Mouse (Mus musculus): ENCODE data around the gene Rhbdl3.

Gene Rhbdl3

DNA sequence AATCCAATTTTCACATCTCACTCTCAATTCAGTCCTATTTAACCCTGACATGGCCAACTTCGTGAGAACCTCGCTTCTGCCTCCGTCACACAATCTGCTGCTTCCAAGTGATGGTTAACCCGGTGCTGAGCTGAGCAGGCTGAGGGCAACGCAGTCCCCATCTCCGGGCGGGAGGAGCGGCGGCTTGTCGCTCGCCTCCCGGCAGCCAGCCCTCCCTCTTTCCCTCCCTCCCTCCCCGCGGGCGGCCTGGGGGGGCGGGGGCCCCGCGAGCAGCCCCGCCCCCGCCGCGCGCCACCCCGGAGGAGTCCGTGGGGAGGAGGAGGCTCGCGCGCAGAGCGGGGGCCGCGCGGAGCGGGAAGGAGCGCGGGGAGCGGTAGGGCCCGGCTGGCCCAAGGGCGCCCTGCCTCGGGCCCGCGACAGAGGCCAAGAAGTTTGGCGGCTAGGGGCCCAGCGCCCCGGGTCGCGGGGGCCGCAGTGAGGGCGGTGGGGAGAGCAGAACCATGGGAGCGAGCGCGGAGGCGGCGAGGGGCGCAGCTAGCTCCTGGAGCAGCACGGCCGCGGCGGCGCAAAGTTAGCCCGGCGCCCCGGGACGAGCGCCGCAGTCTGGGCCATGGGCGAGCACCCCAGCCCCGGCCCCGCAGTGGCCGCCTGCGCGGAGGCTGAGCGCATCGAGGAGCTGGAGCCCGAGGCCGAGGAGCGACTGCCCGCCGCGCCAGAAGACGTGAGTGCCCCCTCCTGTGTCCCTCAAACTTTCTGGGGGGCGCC lies at the start of gene Rhbdl3:
TSS of gene Rhbdl3 (plus strand) at position 362 of the 765 bp plus-strand sequence.
- DNase-seq, result peak; percentile 17

DNA sequence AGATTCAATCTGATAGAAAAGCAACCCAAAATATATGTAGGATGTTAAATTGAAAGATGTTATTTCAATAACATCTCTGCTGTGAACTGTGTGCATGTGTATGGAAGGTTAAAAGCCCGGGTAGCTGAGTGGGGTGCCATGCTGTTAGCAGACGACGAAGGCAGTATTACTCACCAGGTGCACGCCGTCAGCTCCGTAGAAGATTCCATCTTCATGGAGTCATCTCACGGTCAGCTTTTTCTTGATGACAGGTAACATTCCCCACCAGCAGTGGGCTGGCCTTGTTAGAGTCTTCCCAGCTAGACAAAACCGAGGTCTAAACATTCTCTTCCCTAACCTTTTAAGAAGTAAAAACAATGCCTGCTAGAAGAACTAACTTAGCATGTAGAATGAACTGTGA lies 36.6 kb upstream of the Rhbdl3 start:
- no peak for DNase-seq

GRCm38 (mm10) chr11:80271096-80271495 lies 29.6 kb upstream of the Rhbdl3 start:
- no peak for DNase-seq

DNA sequence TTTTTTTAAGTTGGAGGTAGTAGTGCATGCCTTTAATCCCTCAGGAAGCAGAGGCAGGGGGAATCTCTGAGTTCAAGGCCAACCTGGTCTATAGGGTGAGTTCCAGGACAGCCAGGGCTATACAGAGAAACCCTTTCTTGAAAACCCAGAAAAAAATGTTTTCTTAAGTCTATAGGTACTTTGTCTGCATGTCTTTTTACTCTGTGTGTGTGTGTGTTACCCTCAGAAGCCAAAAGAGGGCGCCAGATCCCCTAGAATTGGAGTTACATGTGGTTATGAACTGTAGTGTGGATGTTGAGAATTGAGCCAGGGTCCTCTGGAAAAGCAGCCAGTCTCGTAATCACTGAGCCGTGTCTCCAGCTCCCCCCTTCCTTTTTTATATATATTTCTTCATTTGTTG lies 25.7 kb upstream of the Rhbdl3 start:
- DNase-seq, result no peak

DNA sequence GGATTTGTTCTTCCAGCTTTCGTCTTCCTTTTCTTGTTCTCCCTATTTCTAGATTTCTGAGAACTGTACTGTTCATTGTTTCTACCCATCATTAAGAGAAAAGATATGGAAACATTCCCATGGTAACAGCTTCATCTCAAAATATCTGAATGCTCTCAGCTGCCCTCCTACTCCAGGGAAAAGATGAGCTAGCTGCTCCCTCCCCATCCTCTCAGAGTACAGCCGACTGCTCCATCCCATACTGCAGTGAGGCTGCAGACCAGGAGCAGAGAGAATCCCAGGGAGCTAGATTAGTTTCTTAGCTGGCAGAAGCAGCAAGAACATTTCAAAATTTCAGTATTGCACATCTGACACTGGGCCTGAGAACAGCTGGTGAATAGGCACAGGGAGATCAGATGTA lies 22.7 kb upstream of the Rhbdl3 start:
- DNase-seq, result no peak

GRCm38 (mm10) chr11:80283786-80284185 lies 16.9 kb upstream of the Rhbdl3 start:
- no peak for DNase-seq

GRCm38 (mm10) chr11:80284641-80285040 lies 16.1 kb upstream of the Rhbdl3 start:
- no peak for DNase-seq

- peak; percentile 56 for DNase-seq
Observed at GRCm38 (mm10) chr11:80287150-80287549, 13.6 kb upstream of the Rhbdl3 start.

- no peak for DNase-seq
Observed at GRCm38 (mm10) chr11:80289701-80290445, 10.8 kb upstream of the Rhbdl3 start.

DNA sequence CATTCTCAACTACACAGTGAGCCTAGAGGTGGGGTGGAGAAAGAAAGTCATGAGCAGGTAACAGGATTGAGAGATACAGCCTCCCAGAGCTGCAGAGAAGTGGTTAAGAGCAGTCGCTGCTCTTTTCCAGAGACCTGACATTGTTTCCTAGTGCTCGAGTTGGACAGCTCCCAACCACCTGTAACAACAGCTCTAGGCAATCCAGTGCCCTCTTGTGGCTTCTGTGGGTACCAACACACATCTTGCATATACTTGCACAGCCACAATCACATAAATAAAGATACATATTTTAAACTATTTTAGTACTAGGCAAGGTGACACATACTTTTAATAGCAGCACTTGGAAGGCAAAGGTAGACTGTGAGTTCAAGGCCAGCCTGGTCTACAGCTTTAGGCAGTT lies 9.7 kb upstream of the Rhbdl3 start:
- no peak for DNase-seq

GRCm38 (mm10) chr11:80292463-80292862 lies 8.2 kb upstream of the Rhbdl3 start:
- no peak for DNase-seq

- DNase-seq, result no peak
Observed at GRCm38 (mm10) chr11:80295066-80295465, 5.6 kb upstream of the Rhbdl3 start.

DNA sequence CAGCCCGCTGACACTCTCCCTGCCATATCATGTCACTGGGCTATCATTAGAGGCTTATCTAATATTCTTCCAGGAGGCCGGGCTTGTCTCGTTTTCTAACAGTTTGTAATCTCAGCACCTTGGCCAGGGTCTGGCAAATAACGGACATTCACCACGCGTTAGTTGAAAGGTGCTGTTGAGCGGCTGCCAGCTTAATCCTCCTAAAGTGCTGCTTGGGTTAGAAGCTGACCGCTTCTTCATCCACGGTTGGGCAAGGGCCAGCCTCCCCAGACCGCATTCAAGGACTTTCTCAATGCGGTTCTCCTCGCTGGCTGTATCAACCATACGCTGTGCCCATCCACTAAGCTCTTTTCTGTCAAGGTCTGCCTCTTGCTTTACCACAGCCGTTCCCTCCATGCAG lies 4.9 kb upstream of the Rhbdl3 start:
- DNase-seq, result no peak

GRCm38 (mm10) chr11:80299513-80300235 lies 1.0 kb upstream of the Rhbdl3 start:
- DNase-seq, result no peak

GRCm38 (mm10) chr11:80301316-80302045 lies 769 bp downstream of the Rhbdl3 start:
- DNase-seq, result peak; percentile 13

DNA sequence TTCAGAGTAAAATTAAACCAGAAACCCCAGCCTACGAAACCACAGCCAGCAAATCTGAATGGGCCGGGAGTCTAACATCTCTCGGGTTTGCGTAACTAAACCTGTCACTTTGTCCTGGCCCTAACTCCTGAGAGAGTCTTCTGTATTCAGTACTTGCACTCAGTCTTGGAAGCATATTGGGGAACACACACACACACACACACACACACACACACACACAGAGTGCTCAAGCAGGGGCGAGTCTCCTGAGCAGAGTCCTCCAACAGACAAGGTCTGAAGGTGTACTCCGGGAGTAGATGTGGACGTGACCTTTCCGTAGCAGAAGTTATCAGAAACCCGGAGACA lies 1.3 kb downstream of the Rhbdl3 start:
- DNase-seq, result no peak

GRCm38 (mm10) chr11:80302536-80302935 lies 1.8 kb downstream of the Rhbdl3 start:
- peak; percentile 28 for DNase-seq

DNA sequence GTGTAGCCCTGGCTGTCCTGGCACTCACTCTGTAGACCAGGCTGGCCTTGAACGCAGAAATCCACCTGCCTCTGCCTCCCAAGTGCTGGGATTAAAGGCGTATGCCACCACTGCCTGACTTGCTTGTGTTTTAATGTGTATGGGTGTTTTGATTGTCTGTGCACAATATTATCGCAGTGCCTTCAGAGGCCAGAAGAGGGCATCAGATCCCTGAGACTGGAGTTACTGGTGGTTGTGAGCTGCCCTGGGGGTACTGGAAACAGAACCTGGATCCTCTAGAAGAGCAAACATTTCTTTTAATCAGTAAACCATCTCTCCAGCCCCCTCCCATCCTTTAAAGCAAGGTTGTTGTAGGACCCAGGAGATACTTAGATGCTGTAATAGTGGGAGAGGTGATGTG lies 3.0 kb downstream of the Rhbdl3 start:
- no peak for DNase-seq

DNA sequence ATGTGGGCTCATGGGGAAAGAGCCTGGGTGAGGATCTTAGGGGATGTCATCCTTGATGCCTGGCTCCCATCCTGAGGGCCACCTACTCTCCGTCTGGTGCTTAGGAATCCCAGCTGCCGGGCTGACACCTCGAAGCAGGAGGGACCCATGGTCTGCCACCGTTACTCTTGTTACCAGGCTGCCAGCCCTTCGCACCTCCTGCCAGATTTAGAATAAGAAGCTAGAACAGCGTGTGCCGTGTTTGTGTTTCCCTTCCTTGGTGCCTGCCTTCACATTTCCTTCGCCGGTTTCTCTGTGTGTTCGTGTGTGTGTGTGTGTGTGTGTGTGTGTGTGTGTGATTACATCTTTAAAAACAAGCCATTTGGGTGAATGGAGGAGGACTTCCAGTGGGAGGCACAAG lies 4.1 kb downstream of the Rhbdl3 start:
- no peak for DNase-seq

GRCm38 (mm10) chr11:80308537-80308936 lies 7.8 kb downstream of the Rhbdl3 start:
- no peak for DNase-seq

DNA sequence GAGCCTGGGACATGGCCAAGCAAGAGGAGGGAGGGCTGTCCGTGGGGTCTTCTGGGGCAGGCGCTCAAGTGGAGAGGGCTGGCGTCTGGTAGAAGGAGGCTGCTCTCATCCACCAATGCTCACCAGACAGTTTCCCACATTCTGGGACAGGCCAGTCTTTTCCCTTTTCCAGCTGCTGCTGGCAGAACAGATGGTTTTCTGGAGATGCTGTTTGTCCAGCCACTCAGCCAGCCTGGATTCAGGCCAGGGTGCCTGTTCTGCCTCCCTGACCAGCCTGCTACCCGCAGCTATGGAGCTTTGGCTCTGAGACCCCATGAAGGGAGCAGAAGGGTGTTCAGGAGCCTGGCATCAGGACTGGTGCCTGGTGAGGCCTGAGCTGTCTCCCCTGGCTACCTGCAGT lies 10.6 kb downstream of the Rhbdl3 start:
- DNase-seq, result no peak

- DNase-seq, result no peak
Observed at GRCm38 (mm10) chr11:80312049-80312448, 11.3 kb downstream of the Rhbdl3 start.

GRCm38 (mm10) chr11:80312565-80312964 lies 11.9 kb downstream of the Rhbdl3 start:
- DNase-seq, result no peak
